Mouse (Mus musculus): ENCODE measurements around the gene Disc1. TPM values are rescaled to one million over a fixed set of nuclear protein-coding genes. Genes with fewer than 3 reads are reported as not detected.

The Disc1 gene
- total RNA-seq, 1 experiment from 2014 or later: 2.4 TPM

- DNase-seq: peak; percentile 35
These were observed 74.3 kb downstream of the Disc1 start for GRCm38 (mm10) chr8:125128305-125128704.

- DNase-seq: no peak
These were observed 76.8 kb downstream of the Disc1 start for GRCm38 (mm10) chr8:125130835-125131234.

DNA sequence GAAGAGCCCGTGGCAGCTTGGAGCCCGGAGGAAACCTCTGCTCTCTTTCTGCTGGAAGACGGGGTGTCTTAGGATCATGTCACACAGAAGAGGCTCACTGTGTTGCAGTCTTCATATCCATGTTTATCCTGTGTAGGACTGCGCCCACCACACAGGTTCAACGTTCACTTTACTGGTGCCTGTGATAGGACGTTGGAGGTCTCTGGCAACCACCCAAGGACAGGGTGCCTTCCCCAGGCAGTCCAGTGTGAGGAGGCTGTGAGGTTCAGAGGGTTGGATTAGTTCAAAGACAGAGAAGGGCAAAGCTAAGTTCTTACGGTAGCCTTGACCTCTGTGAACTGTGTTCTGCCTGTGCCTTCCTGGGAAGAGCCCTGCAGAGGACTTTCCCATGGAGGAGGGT, 77.3 kb downstream of the Disc1 start:
- no peak for DNase-seq

GRCm38 (mm10) chr8:125133685-125134114, 79.7 kb downstream of the Disc1 start:
- DNase-seq: peak; percentile 26

- no peak for DNase-seq
These were observed 80.9 kb downstream of the Disc1 start for GRCm38 (mm10) chr8:125134876-125135275.

- DNase-seq: no peak
These were observed 85.7 kb downstream of the Disc1 start for GRCm38 (mm10) chr8:125139689-125140150.

- no peak for DNase-seq
These were observed 87.0 kb downstream of the Disc1 start for GRCm38 (mm10) chr8:125140965-125141364.

- no peak for DNase-seq
These were observed 103.1 kb downstream of the Disc1 start for GRCm38 (mm10) chr8:125156863-125157640.

DNA sequence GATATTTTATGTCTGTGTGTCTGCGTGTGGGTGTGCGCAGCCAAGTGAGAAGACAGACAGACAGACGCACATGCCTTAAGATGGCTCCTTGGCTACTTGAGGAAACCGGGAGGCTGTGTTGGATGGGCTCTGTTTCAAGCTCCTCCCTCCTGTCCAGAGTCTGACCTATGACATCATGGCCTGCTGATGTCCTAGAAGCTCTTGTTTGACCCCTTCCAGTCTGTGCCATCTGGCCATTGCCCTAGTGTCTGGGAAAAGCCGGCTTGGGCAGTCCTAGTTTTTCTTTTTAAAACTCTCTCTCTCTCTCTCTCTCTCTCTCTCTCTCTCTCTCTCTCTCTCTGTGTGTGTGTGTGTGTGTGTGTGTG, 103.6 kb downstream of the Disc1 start:
- DNase-seq: no peak

DNA sequence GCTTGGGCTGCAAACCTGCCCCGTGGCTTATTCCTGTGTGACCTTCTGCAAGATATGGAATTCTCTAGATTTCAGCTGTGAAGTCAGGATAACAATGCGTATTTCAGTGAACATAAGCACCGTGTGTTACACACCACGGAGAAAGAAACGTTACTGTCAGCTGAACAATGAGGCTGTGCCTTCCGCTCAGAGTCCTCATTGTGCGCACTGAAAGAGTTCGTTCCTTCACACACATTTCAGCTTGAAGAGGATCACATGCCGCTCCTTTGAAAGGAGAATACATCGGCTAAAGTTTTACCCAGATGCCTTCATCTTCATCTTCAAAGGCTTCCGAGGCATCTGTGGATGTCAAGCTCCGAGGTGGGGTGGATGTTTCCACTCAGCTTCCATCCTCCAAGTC, 105.4 kb downstream of the Disc1 start:
- no peak for DNase-seq

DNA sequence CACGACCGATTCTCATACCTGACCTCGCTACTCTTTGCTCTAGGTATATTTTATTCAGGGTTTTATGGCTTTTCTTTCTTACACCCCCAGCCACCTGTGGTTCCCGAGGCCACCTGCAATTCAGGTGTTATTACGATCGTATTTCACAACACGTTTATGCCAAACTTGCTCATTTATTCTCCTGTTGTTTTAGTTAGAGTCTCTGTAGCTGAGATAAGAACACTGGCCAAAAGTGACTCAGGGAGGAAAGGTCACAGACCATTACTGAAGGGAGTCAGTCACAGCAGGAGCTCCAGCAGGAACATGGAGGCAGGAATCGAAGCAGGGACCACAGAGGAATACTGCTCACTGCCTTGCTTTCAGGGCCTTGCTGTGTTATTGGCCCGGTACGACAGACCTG, 109.5 kb downstream of the Disc1 start:
- DNase-seq: no peak

DNA sequence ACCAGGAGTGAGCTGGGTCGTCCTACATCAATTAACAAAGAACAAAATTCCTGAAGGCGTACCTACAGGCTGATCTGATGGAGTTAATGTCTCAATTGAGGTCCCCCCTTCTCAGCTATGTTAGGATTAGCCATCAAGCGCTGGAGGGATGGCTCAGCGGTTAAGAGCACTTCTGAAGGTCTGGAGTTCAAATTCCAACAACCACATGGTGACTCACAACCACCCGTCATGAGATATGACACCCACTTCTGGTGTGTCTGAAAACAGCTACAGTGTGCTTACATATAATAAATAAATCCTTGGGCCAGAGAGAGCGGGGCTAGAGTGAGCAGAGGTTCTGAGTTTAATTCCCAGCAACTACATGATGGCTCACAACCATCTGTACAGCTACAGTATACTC, 109.9 kb downstream of the Disc1 start:
- no peak for DNase-seq

- peak; percentile 58 for DNase-seq
These were observed 111.8 kb downstream of the Disc1 start for GRCm38 (mm10) chr8:125165505-125166446.

- no peak for DNase-seq
These were observed 112.5 kb downstream of the Disc1 start for GRCm38 (mm10) chr8:125166545-125166944.

DNA sequence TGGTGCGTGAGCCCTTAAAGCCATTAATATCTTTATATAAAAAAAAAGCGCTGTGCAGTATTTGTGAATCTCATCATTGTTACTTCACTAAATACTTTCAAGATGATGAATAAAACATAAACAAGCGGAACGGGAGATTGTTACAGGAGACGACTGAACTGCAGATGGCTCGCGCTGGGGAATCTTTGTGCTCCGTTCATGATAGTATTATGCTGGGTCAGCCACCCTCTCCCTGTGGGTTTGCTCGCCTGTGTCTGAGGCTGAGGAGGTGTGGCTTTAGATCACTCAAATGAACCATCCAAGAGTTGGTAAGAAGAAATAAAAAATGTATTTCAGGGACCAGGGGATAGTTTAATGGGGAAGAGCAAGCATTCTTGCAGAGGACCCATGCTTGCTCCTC, 113.0 kb downstream of the Disc1 start:
- DNase-seq: no peak

- no peak for DNase-seq
These were observed 115.6 kb downstream of the Disc1 start for GRCm38 (mm10) chr8:125169628-125170027.

DNA sequence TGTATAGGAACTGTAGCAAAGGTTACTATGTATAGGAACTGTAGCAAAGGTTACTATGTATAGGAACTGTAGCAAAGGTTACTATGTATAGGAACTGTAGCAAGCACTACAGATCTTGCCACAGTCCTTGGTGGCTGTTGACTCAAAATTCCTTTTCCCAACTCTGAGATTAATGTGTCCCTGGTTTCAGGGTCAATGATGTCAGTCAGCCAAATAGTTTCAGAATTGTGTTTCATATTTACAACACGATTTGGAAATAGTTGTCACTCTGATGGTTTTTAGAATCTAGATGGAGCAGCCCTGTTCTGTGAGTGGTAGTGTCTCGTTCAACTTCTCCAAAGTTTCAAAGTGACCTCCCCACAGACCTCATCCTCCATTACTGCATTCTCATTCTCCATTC, 117.5 kb downstream of the Disc1 start:
- no peak for DNase-seq

GRCm38 (mm10) chr8:125174237-125174636, 120.2 kb downstream of the Disc1 start:
- peak; percentile 66 for DNase-seq

DNA sequence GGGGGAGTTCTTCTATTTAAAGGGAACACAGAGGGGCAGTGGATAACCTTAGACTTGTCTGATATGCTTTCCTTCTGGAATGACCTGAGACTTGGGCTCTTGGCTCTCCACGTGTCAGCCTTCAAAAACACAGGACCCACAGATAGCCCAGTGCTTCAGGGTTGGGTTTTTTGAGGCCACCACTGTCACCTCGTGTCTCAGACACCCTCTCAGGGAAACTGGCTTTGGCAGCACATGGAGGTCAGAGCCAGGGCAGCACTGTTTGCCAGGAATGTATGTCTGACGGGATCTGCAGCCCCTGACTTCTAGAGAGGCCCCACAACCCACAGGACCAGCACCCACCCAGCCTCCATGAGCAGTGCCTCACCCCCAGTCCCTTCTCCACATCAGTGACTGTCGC, 120.9 kb downstream of the Disc1 start:
- DNase-seq: no peak

DNA sequence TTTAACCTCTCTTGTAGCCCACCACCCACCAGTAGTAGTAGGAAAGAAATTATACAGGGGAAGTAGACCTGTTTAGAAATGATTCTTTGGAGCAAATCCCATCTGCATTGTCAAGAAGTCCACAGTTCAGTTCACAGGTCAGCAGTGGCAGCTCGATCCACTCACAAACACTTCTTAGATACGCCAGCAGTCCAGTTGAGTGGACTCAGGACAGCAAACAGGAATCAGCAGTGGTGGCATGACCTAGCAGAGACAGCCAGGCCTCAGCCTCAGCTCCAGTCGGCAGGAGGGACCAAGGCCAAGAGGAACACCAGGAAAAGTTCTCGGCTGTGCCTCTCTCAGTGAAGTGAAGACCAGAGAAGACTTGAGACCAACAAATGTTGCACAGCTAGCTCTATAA, 121.7 kb downstream of the Disc1 start:
- no peak for DNase-seq

DNA sequence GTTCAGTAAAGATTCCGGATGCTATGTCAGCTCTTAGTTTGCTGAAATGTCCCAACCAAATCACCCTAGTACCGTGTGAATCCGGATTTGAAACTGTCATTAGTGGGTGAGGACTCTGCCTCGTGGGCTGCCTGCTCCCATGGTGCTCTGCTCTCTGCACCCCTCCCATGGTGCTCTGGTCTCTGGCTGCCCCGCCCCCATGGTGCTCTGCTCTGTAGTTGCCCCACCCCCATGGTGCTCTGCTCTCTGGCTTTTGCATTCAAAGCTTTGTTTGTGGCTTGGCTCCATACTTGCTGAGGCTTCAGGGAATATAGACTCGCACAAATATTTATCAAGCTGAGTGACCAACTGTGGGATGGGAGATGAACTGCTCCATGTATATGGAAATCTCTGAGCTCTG, 123.1 kb downstream of the Disc1 start:
- DNase-seq: no peak

DNA sequence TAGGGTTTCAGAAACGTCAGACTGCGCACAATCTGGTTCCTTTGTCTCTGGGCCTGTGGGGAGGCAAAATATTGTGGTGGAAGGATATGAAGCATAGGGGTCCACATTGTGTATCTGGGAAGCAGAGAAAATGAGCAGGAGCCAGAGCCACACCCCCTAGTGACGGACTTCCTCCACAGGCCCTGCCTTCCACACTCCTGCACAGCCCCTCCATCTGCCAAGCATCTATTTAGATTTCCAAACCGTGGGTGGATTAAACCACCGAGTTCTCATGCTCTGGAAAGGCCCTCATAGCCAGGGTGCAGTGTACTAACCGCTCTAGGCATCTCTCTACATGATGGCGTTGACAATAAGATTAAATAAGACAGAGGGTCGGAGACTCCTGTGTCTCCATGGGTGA, 124.0 kb downstream of the Disc1 start:
- DNase-seq: no peak

All from adrenal gland, postnatal 25 days (tissue).